Mouse (Mus musculus) MEL (cell line): ENCODE results near the gene Uchl4. TPM values are rescaled to one million over a fixed set of nuclear protein-coding genes. Genes with fewer than 3 reads are reported as not detected.

Source experiments
- DNase-seq: peaks from one replicate; pipeline ENCODE4 v3.0.0; 2011; ENCODE audit warnings: low read depth, low spot score
- H3K27ac ChIP-seq: 2 replicates; pipeline ENCODE4 v1.5.1; 2012; ENCODE audit warnings: low read depth, mild to moderate bottlenecking, control low read depth, low read length, moderate library complexity; ENCODE audit not compliant: control insufficient read depth
- H3K27me3 ChIP-seq, 2 experiments: fragments of 150-350 bp in 1 of 2; sonication (generic) in 1 of 2; 2 replicates each; pipeline ENCODE4 v1.6.1; 2012; ENCODE audit warnings: low read length in 2 of 2, mild to moderate bottlenecking in 2 of 2, improper control_type of control experiment in 1 of 2, moderate library complexity in 1 of 2; ENCODE audit not compliant: insufficient read depth in 2 of 2, control insufficient read depth in 1 of 2
- H3K36me3 ChIP-seq, 2 experiments: 2 replicates each; pipeline ENCODE4 v1.6.1; 2012 to 2014; ENCODE audit warnings: low read length in 2 of 2, improper control_type of control experiment in 1 of 2, inconsistent platforms in 1 of 2, mild to moderate bottlenecking in 1 of 2; ENCODE audit not compliant: insufficient read depth in 2 of 2, control insufficient read depth in 1 of 2
- H3K4me1 ChIP-seq, 2 experiments: fragments of 150-350 bp in 1 of 2; sonication (generic) in 1 of 2; 2 replicates each; pipeline ENCODE4 v1.6.1; 2012; ENCODE audit warnings: low read length in 2 of 2, improper control_type of control experiment in 1 of 2, mild to moderate bottlenecking in 1 of 2; ENCODE audit not compliant: insufficient read depth in 2 of 2, control insufficient read depth in 1 of 2
- H3K4me3 ChIP-seq, 2 experiments: fragments of 150-350 bp in 1 of 2; sonication (generic) in 1 of 2; 2 replicates each; pipeline ENCODE4 v1.5.1; 2012; ENCODE audit warnings: low read depth in 2 of 2, low read length in 2 of 2, mild to moderate bottlenecking in 2 of 2, moderate library complexity in 2 of 2, control low read depth in 1 of 2, improper control_type of control experiment in 1 of 2; ENCODE audit not compliant: control insufficient read depth in 1 of 2, insufficient read depth in 1 of 2
- H3K79me2 ChIP-seq: 2 replicates; pipeline ENCODE4 v1.6.1; 2012; ENCODE audit warnings: mild to moderate bottlenecking, low read length, moderate library complexity; ENCODE audit not compliant: control insufficient read depth, poor library complexity, insufficient read depth
- H3K9ac ChIP-seq: 2 replicates; pipeline ENCODE4 v1.6.1; 2012; ENCODE audit warnings: low read depth, mild to moderate bottlenecking, control low read depth, low read length, moderate library complexity; ENCODE audit not compliant: control insufficient read depth, poor library complexity, severe bottlenecking
- H3K9me3 ChIP-seq: fragments of 150-350 bp; sonication (generic); replicated peaks from 2 replicates; pipeline ENCODE4 v1.6.1; 2012; ENCODE audit warnings: mild to moderate bottlenecking, low read length, improper control_type of control experiment, moderate library complexity; ENCODE audit not compliant: insufficient read depth
- BHLHE40 ChIP-seq: IDR thresholded peaks from 2 replicates; pipeline ENCODE4 v1.6.1; 2012; ENCODE audit warnings: low read depth, mild to moderate bottlenecking, inconsistent platforms, low read length, improper control_type of control experiment, borderline replicate concordance
- CHD2 ChIP-seq: IDR thresholded peaks from 2 replicates; pipeline ENCODE4 v1.6.1; 2011; ENCODE audit warnings: low read length, improper control_type of control experiment
- E2F4 ChIP-seq: IDR thresholded peaks from 2 replicates; pipeline ENCODE4 v1.6.1; 2011; ENCODE audit warnings: low read depth, low read length, improper control_type of control experiment, borderline replicate concordance
- GABPA ChIP-seq: IDR thresholded peaks from 2 replicates; pipeline ENCODE4 v1.6.1; 2012; ENCODE audit warnings: low read depth, mild to moderate bottlenecking, inconsistent platforms, low read length, improper control_type of control experiment, moderate library complexity
- HCFC1 ChIP-seq: IDR thresholded peaks from 2 replicates; pipeline ENCODE4 v1.6.1; 2012; ENCODE audit warnings: low read depth, mild to moderate bottlenecking, inconsistent platforms, low read length, improper control_type of control experiment, moderate library complexity
- JUND ChIP-seq: IDR thresholded peaks from 2 replicates; pipeline ENCODE4 v1.6.1; 2011; ENCODE audit warnings: low read depth, mild to moderate bottlenecking, improper control_type of control experiment, low read length
- MAFK ChIP-seq: IDR thresholded peaks from 2 replicates; pipeline ENCODE4 v1.6.1; 2011; ENCODE audit warnings: low read depth, mild to moderate bottlenecking, low read length, improper control_type of control experiment, borderline replicate concordance
- MAX ChIP-seq: IDR thresholded peaks from 2 replicates; pipeline ENCODE4 v1.6.1; 2011; ENCODE audit warnings: low read length, improper control_type of control experiment
- MEF2A ChIP-seq: IDR thresholded peaks from 2 replicates; pipeline ENCODE4 v1.6.1; 2014; ENCODE audit warnings: low read depth, mild to moderate bottlenecking, inconsistent platforms, low read length, improper control_type of control experiment; ENCODE audit not compliant: poor library complexity, insufficient replicate concordance, severe bottlenecking; ENCODE audit errors: extremely low read depth
- MXI1 ChIP-seq: IDR thresholded peaks from 2 replicates; pipeline ENCODE4 v1.6.1; 2011; ENCODE audit warnings: mild to moderate bottlenecking, low read depth, low read length, improper control_type of control experiment
- NELFE ChIP-seq: IDR thresholded peaks from 2 replicates; pipeline ENCODE4 v1.6.1; 2011; ENCODE audit warnings: low read depth, low read length, improper control_type of control experiment
- POLR2AphosphoS5 ChIP-seq: IDR thresholded peaks from 2 replicates; pipeline ENCODE4 v1.6.1; 2012; ENCODE audit warnings: low read depth, borderline replicate concordance, mild to moderate bottlenecking, inconsistent platforms, low read length, moderate library complexity, mixed read lengths
- RCOR1 ChIP-seq: IDR thresholded peaks from 2 replicates; pipeline ENCODE4 v1.6.1; 2012; ENCODE audit warnings: low read depth, mild to moderate bottlenecking, inconsistent platforms, low read length, improper control_type of control experiment
- SIN3A ChIP-seq: IDR thresholded peaks from 2 replicates; pipeline ENCODE4 v1.6.1; 2012; ENCODE audit warnings: low read length, improper control_type of control experiment, inconsistent platforms
- TAL1 ChIP-seq: IDR thresholded peaks from 2 replicates; pipeline ENCODE4 v1.6.1; 2012; ENCODE audit warnings: mild to moderate bottlenecking, inconsistent platforms, low read length, moderate library complexity, mixed read lengths
- USF2 ChIP-seq, 2 experiments: IDR thresholded peaks; 2 replicates each; pipeline ENCODE4 v1.6.1; 2011 to 2012; ENCODE audit warnings: improper control_type of control experiment in 2 of 2, low read length in 2 of 2, borderline replicate concordance in 1 of 2, inconsistent platforms in 1 of 2, low read depth in 1 of 2, mild to moderate bottlenecking in 1 of 2; ENCODE audit not compliant: insufficient read depth in 1 of 2
- ZMIZ1 ChIP-seq: IDR thresholded peaks from 2 replicates; pipeline ENCODE4 v1.6.1; 2012; ENCODE audit warnings: low read depth, mild to moderate bottlenecking, inconsistent platforms, low read length, improper control_type of control experiment, moderate library complexity
- polyA plus RNA-seq, 2 experiments: library from polyadenylated mRNA; stranded (reverse) in 1 of 2; unstranded in 1 of 2; fragments of >175 nt in 1 of 2; fragments of >200 nt in 1 of 2; gene quantifications; 2 replicates each; pipeline versions ENCODE4 v1.2.1 to v1.2.4; 2012; ENCODE audit warnings: low replicate concordance in 2 of 2, low read depth in 1 of 2; ENCODE audit not compliant: insufficient read length in 2 of 2, insufficient read depth in 1 of 2, missing spikeins in 1 of 2
- total RNA-seq: library from RNA; depleted of rRNA; stranded (reverse); fragments of 300-350 nt; gene quantifications from 2 replicates; pipeline ENCODE4 v1.2.3, GENCODE M21; 2012

The Uchl4 gene
- total and polyA plus RNA-seq, 3 experiments = 0.27 to 7.4 TPM; not detected in 1

- no peak overlapping the region for H3K27ac ChIP-seq
- H3K79me2 ChIP-seq = no peaks in the 10 kb centered on the region
- TF ChIP-seq MXI1 (no peak), HCFC1 (no peak), NELFE (no peak), E2F4 (no peak), GABPA (no peak), ZMIZ1 (no peak), BHLHE40 (no peak), CHD2 (no peak), POLR2AphosphoS5 (no peak), MAX (no peak), MAFK (no peak), SIN3A (no peak), TAL1 (no peak), MEF2A (no peak)
- peaks cover 0 to 2% of the 10 kb centered on the region in 2 experiments; a peak in 1 of 4 replicates for H3K36me3 ChIP-seq
- DNase-seq = no peak
- no peak overlapping the region for H3K4me3 ChIP-seq
- H3K27me3 ChIP-seq = no peaks in the 10 kb centered on the region
- H3K9ac ChIP-seq = no peak overlapping the region
- no peaks in the 10 kb centered on the region for H3K9me3 ChIP-seq
- H3K4me1 ChIP-seq = peaks cover 0 to 6% of the 10 kb centered on the region in 2 experiments; a peak in 2 of 4 replicates
These were observed 15.7 kb upstream of the Uchl4 start for GRCm38 (mm10) chr9:64219305-64219704.

GRCm38 (mm10) chr9:64219772-64220420 is 15.1 kb upstream of the Uchl4 start:
- Histone ChIP-seq H3K27me3 (no peaks in the 10 kb centered on the region), H3K4me1 (peaks cover 0 to 6% of the 10 kb centered on the region in 2 experiments; a peak in 2 of 4 replicates), H3K9me3 (no peaks in the 10 kb centered on the region), H3K4me3 (no peak overlapping the region), H3K9ac (no peak overlapping the region), H3K27ac (no peak overlapping the region), H3K36me3 (peaks cover 0 to 2% of the 10 kb centered on the region in 2 experiments; a peak in 1 of 4 replicates), H3K79me2 (no peaks in the 10 kb centered on the region)
- no peak for DNase-seq
- TF ChIP-seq JUND = no peak
- no peak for TF ChIP-seq RCOR1
- no peak for TF ChIP-seq USF2 (IDR thresholded peaks at IDR 0.05; ENCODE audit: borderline replicate concordance in 1 of 2, insufficient read depth in 1 of 2, low read depth in 1 of 2, low read length in 2 of 2)
